Mouse (Mus musculus): ENCODE data around the gene Cers6. TPM values are rescaled to one million over a fixed set of nuclear protein-coding genes. Genes with fewer than 3 reads are reported as not detected.
A peak's percentile ranks its signal among the peaks of the same experiment; 100 is the strongest.

Gene Cers6
- polyA plus RNA-seq, 1 experiment from 2014 or later, result 36.8 TPM

DNA sequence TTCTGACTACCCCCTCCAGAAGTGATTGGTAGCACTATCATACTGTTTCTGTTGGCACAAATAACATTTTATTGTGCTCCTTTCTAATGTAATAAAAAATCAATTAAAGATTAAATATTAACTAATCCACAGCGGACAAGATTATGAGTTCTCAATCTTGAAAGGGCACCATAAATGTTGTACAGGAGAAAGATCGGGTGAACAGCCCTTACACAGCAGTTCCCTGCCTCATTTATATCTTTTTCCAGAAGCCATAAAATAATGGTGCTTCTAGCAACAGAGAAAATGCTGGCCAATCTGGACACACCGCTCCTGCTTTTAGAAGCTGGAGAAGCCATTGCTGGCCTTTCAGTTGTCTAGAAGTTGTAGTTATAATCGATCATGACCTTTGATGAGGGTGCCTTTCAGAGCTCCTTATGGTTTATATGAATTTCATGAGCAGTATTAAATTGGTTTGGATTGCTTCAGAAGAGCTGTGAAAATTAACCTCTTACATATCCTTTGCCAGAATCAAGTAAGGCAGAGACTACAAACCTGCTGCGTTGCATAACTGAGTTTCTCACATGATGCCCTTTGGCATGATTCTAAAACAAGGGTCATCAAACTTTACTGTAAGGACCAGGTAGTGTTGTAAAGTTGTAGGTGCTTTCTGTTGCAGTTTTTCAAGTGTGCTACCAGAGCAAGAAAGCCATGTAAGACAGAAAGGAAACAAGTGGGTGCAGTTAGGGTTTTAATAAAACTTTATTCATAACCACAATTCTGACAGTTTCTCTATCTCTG, 200.9 kb downstream of the Cers6 start:
- H3K27ac ChIP-seq, result no peak overlapping the region
- no peak for ATAC-seq (replicated peaks; ENCODE audit: low FRiP score)
- 85% methylated on average over 5 of the region's 5 CpGs for WGBS

DNA sequence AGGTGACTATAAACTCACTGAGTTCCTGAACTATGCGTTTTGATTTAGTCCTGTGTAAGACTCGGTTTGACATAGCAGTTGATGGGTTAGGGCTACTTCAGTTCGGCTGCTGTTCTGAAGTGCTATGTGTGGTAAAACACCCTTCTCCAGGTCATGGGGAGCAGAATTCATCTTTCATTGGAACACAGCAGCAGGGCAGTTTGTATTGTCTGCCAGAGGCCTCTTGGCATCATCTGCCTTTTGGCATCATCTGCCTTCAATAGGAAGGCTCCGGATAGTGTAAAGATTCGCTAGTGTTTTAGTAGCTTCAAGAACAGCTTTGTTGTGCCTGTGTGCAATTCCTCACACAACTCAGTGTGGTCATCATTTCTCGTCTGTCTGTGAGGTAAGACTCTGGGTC, 203.5 kb downstream of the Cers6 start:
- no peak overlapping the region for H3K4me3 ChIP-seq (replicated peaks)
- H3K4me2 ChIP-seq, result no peak overlapping the region
- no peak overlapping the region for H3K27ac ChIP-seq
- ATAC-seq (replicated peaks; ENCODE audit: low FRiP score), result no peak
- H3K36me3 ChIP-seq, result no peaks in the 10 kb centered on the region
- peaks cover 3% of the 10 kb centered on the region; the same call in 1 of the 2 replicates for H3K4me1 ChIP-seq
- H3K9me3 ChIP-seq (replicated peaks), result no peaks in the 10 kb centered on the region
- WGBS, result 85% methylated on average over 6 of the region's 6 CpGs
- H3K9ac ChIP-seq, result no peak overlapping the region
- H3K27me3 ChIP-seq, result no peaks in the 10 kb centered on the region

More for the DNA sequence above, 200.9 kb downstream of the Cers6 start:
- peaks cover 3% of the 10 kb centered on the region; the same call in 1 of the 2 replicates for H3K4me1 ChIP-seq
- no peak overlapping the region for H3K4me2 ChIP-seq
- no peaks in the 10 kb centered on the region for H3K9me3 ChIP-seq (replicated peaks)
- H3K36me3 ChIP-seq, result no peaks in the 10 kb centered on the region
- no peaks in the 10 kb centered on the region for H3K27me3 ChIP-seq
- H3K9ac ChIP-seq, result no peak overlapping the region
- H3K4me3 ChIP-seq (replicated peaks), result no peak overlapping the region

DNA sequence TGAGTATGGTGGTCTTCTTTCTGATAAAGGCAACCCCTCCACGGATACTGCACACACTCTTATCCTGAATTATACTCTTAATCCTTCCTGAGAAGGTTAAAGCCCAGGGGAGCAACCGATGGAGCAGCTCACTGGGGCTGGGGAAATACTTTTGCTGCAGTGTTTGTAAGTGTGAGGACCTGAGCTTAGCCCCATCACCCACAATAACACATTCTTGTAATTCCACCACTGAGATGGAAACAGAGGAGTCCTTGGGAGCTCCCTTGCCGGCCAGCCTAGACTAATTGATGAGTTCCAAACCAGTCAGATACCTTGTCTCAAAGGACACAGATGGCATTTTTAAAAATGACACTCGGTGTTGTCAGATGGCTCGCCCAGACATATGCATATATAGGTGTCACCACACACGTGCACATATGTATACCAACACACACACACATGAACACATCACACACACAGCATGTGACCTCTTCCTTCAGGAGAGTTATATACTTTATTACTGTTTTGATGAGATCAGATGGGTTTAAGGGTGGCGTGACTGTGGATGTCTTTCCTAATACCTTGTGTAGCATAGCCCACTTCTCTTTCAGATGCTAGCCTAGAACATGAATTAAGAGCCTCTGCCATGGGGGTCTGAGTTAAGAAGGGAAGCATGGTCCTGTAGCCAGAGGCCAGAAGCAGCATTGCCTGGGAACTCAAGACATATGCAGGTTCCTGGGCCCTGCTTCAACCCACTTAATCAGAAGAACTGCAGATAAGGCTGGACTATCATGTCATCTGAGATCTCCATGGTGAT, 210.4 kb downstream of the Cers6 start:
- H3K9ac ChIP-seq, result no peak overlapping the region
- H3K36me3 ChIP-seq, result no peaks in the 10 kb centered on the region
- H3K9me3 ChIP-seq (replicated peaks), result no peaks in the 10 kb centered on the region
- H3K27me3 ChIP-seq, result no peaks in the 10 kb centered on the region
- no peak overlapping the region for H3K27ac ChIP-seq
- ATAC-seq (replicated peaks; ENCODE audit: low FRiP score), result no peak
- no peak overlapping the region for H3K4me3 ChIP-seq (replicated peaks)
- WGBS, result 76% methylated on average over 7 of the region's 7 CpGs
- H3K4me2 ChIP-seq, result no peak overlapping the region
- no peaks in the 10 kb centered on the region for H3K4me1 ChIP-seq

DNA sequence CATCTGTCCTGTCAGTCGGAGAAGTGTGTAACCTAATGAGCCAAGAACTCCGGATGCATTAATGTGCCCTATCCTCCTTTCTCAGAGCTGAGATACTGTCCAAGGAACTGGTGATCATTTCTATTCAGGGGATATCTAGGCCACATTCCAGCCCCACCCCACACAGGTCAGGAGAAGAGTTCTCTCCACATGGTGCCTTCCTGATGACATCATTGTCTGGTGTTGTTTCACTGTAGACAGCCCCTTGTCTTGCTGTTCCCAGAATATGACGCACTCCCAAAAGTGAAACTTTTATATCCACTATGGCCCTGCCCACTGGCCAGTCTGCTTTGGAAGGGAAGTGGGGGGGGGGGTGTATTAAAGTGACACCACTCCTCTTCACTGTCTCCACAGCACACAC, 215.9 kb downstream of the Cers6 start:
- ATAC-seq (replicated peaks; ENCODE audit: low FRiP score), result peak; percentile 77; the same call in 1 of the 2 replicates
- Histone ChIP-seq H3K4me3 (replicated peaks) (no peak overlapping the region), H3K36me3 (no peaks in the 10 kb centered on the region), H3K4me2 (no peak overlapping the region), H3K27me3 (no peaks in the 10 kb centered on the region), H3K9me3 (replicated peaks) (no peaks in the 10 kb centered on the region), H3K4me1 (0 out of 2 replicates have a peak, but pooled peaks cover 3% of the 10 kb centered on the region), H3K9ac (no peak overlapping the region), H3K27ac (no peak overlapping the region)
- 55% methylated on average over 3 of the region's 3 CpGs for WGBS

DNA sequence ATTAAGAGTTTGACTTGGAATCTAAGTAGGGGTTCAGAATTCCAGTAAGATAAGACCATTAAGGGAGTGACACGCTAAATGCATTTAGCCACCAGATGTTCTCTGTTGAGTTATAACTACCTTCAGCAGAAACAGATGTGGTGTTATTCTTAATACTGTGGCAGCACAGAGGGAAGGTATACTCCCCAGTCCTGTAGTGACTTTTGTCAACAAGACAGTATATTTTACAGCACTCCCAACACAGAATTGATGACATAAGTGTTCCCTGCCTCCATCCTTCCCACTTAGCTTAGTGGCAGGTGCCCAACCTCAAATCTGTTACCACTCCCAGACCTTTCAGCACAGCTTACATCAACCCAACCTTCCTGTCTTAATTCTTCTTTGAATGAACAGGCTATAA, 219.5 kb downstream of the Cers6 start:
- no peaks in the 10 kb centered on the region for H3K9me3 ChIP-seq (replicated peaks)
- ATAC-seq (replicated peaks; ENCODE audit: low FRiP score), result peak; percentile 71
- H3K36me3 ChIP-seq, result no peaks in the 10 kb centered on the region
- H3K4me2 ChIP-seq, result no peak overlapping the region
- no peak overlapping the region for H3K9ac ChIP-seq
- WGBS, result 18% methylated on average over 1 of the region's 1 CpGs
- no peak overlapping the region for H3K4me3 ChIP-seq (replicated peaks)
- H3K27ac ChIP-seq, result 0 out of 2 replicates have a peak overlapping the region, but pooled peaks have one; percentile 16
- no peaks in the 10 kb centered on the region for H3K27me3 ChIP-seq
- 0 out of 2 replicates have a peak, but pooled peaks cover 10% of the 10 kb centered on the region for H3K4me1 ChIP-seq

DNA sequence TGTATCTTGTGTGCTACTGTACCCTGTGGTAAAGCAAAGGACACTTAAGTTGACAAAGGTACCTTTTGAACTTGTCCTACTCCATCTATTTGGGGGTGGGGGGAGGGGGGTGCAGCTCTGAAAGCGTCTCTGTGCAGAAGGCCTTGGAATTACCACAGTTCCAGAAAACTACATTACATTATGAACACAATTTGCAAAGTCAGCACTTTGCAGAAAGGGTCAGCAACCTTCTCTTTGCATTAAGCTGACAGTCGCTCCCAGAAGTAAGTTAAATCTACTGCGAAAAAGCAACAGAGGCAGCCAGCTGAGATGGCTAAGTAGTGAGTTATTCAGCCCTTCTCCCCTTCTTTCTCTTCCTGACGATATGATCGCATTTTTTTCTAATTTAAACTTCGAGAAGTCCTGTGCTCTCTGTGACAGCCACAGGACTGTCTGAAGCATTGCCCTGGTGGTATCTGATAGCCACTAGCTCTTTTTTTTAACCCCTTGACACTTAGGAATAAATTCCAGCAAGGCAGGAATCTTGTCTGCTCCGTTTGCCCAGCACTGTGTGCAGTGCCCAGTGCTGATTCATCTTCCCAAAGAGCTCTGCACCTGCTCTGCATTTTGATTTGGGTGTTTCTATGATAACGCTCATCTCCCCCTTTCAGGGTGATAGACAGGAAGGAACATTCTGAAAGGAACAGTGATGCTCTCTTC, 221.4 kb downstream of the Cers6 start:
- 40% methylated on average over 8 of the region's 8 CpGs for WGBS
- H3K27ac ChIP-seq, result no peak overlapping the region

DNA sequence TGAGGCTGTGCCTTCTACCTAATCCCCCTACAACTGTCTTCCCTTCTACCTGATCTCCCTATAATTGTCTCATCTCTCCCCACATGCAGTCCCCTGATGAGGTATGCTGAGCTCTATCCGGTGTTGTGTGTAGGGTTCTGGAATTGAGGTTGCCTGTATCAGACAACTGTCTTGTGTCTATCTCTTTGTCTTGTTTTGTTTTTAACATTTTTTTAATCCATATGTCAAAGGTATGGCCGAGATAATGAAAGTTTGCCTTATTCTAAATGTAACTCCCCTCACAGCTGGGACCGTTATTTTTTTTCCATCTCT, 221.9 kb downstream of the Cers6 start:
- Histone ChIP-seq H3K27ac (no peak overlapping the region), H3K4me2 (no peak overlapping the region), H3K36me3 (no peaks in the 10 kb centered on the region), H3K27me3 (no peaks in the 10 kb centered on the region), H3K9ac (no peak overlapping the region), H3K4me3 (replicated peaks) (no peak overlapping the region), H3K4me1 (0 out of 2 replicates have a peak, but pooled peaks cover 10% of the 10 kb centered on the region), H3K9me3 (replicated peaks) (no peaks in the 10 kb centered on the region)
- 74% methylated on average over 3 of the region's 3 CpGs for WGBS
- no peak for ATAC-seq (replicated peaks; ENCODE audit: low FRiP score)

More for the DNA sequence above, 221.4 kb downstream of the Cers6 start:
- no peaks in the 10 kb centered on the region for H3K9me3 ChIP-seq (replicated peaks)
- H3K4me1 ChIP-seq, result 0 out of 2 replicates have a peak, but pooled peaks cover 10% of the 10 kb centered on the region
- ATAC-seq (replicated peaks; ENCODE audit: low FRiP score), result no peak
- H3K36me3 ChIP-seq, result no peaks in the 10 kb centered on the region
- no peak overlapping the region for H3K9ac ChIP-seq
- no peak overlapping the region for H3K4me3 ChIP-seq (replicated peaks)
- H3K27me3 ChIP-seq, result no peaks in the 10 kb centered on the region
- H3K4me2 ChIP-seq, result no peak overlapping the region

DNA sequence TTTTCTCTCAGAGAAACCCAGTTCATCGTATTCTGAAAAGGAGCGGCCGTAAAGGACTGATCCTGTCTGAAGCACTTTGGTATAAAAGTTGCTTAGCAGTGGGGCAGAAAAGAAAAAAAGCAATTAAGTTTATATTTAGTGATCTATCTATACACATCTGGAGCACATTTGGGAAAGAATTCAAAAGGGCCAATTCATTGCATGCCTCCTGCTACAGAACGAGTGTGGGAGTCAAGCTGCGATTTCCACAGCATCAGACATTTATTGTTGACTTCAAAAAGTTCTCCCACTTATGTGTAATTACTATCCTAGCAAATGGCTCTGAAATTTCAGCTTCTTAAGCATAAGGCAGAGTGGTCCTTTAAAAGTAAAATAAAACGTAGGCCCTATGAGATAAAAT, 223.2 kb downstream of the Cers6 start:
- Histone ChIP-seq H3K4me1 (0 out of 2 replicates have a peak, but pooled peaks cover 10% of the 10 kb centered on the region), H3K27ac (peak overlapping the region; percentile 45; the same call in 1 of the 2 replicates), H3K9ac (no peak overlapping the region), H3K36me3 (no peaks in the 10 kb centered on the region), H3K4me3 (replicated peaks) (no peak overlapping the region), H3K9me3 (replicated peaks) (no peaks in the 10 kb centered on the region), H3K27me3 (no peaks in the 10 kb centered on the region), H3K4me2 (no peak overlapping the region)
- ATAC-seq (replicated peaks; ENCODE audit: low FRiP score), result no peak
- 50% methylated on average over 6 of the region's 6 CpGs for WGBS

DNA sequence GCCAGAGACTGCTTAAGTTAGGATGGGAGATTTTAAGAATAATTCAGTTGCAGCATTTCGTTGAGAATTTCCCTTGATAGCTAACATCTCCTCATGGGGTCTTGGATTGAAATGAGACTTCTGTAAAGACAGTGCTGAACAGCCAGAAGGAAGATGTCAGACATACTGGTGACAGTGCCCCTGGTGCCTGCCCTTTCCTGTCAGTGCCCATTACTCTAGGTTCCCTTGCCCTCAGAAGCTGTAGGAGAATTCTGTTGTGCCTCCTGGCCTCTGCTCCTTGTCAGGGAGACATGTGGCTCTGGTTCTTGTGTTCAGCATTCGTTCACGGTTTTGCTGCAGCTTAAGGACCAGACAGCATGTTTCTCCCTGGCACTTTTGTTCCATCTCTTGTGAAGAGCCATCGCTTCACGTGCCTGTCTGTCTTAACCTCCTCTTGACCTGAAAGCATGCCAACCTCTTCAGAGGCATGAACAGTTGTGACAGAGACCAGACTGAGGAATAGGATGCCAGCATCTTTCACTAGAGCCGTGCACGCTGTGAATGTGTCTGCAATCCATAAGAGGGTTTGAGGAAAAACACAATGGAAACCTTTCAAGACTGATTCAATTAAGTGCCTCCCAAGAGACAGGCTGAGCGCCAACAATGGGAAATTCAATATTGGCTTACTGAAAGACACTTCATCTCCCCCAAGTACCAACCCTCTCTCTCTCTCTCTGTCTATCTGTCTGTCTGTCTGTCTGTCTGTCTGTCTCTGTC, 225.4 kb downstream of the Cers6 start:
- H3K27me3 ChIP-seq, result no peaks in the 10 kb centered on the region
- no peaks in the 10 kb centered on the region for H3K9me3 ChIP-seq (replicated peaks)
- ATAC-seq (replicated peaks; ENCODE audit: low FRiP score), result no peak
- 79% methylated on average over 8 of the region's 8 CpGs for WGBS
- H3K36me3 ChIP-seq, result no peaks in the 10 kb centered on the region
- H3K4me3 ChIP-seq (replicated peaks), result no peak overlapping the region
- 0 out of 2 replicates have a peak, but pooled peaks cover 8% of the 10 kb centered on the region for H3K4me1 ChIP-seq
- H3K9ac ChIP-seq, result no peak overlapping the region
- H3K4me2 ChIP-seq, result no peak overlapping the region
- no peak overlapping the region for H3K27ac ChIP-seq

DNA sequence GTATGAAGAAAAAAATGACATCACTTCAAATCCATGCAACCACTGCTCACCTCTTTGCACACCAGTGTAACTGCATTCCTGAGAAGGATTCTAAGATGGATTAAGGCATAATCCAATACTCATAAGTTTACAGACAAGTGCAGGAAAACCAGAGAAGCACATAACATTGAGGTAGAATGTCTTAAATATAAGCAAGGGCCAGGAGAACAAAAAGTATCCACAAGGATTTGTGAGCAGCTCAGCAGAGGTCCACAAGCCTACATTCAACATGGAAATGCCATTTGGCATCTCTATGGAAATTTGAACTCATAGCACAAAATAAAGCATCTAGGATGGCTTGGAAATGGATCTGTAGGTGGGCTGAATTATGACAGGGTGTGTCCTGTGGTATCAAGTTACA, 234.6 kb downstream of the Cers6 start:
- Histone ChIP-seq H3K4me1 (no peaks in the 10 kb centered on the region), H3K36me3 (no peaks in the 10 kb centered on the region), H3K4me3 (replicated peaks) (no peak overlapping the region), H3K27ac (no peak overlapping the region), H3K4me2 (no peak overlapping the region), H3K27me3 (no peaks in the 10 kb centered on the region), H3K9me3 (replicated peaks) (no peaks in the 10 kb centered on the region), H3K9ac (no peak overlapping the region)
- ATAC-seq (replicated peaks; ENCODE audit: low FRiP score), result no peak

DNA sequence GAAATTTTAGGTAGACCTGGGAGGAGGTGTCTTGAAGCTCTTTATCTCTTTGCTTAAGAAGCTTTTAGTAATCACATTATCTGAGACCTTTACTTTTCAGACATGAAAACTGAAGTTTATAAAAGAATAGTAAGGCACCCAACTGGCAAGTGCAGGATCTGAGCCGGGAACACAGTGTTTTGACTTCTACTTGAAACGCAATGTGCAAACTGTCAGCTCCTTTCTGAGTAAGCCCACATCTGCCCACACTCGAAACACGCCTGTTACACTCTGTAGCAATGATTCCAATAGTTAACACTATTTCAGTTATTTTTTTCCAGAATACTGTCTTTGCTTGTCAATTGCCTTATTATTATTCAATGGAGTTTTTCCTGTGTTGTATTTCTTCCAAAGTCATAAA, 235.6 kb downstream of the Cers6 start:
- no peak overlapping the region for H3K4me3 ChIP-seq (replicated peaks)
- no peaks in the 10 kb centered on the region for H3K9me3 ChIP-seq (replicated peaks)
- no peaks in the 10 kb centered on the region for H3K36me3 ChIP-seq
- no peaks in the 10 kb centered on the region for H3K4me1 ChIP-seq
- no peaks in the 10 kb centered on the region for H3K27me3 ChIP-seq
- no peak overlapping the region for H3K27ac ChIP-seq
- H3K4me2 ChIP-seq, result no peak overlapping the region
- H3K9ac ChIP-seq, result no peak overlapping the region
- 87% methylated on average over 4 of the region's 4 CpGs for WGBS
- ATAC-seq (replicated peaks; ENCODE audit: low FRiP score), result no peak

All from kidney, embryonic 15.5 days (tissue).